Mouse (Mus musculus): ENCODE results near the gene Nup210l.

Nup210l gene

GRCm38 (mm10) chr3:90103938-90104337 is at the start of gene Nup210l:
Nup210l (plus strand) TSS chr3:90104132.
- DNase-seq (ENCODE audit: low spot score in 2 of 2), result no peak

- DNase-seq (ENCODE audit: low spot score in 2 of 2), result no peak
These were observed 42.4 kb upstream of the Nup210l start for GRCm38 (mm10) chr3:90061549-90061948.

- DNase-seq (ENCODE audit: low spot score in 2 of 2), result no peak
These were observed 41.4 kb upstream of the Nup210l start for GRCm38 (mm10) chr3:90062539-90062938.

GRCm38 (mm10) chr3:90064383-90064782 is 39.5 kb upstream of the Nup210l start:
- DNase-seq (ENCODE audit: low spot score in 2 of 2), result no peak

DNA sequence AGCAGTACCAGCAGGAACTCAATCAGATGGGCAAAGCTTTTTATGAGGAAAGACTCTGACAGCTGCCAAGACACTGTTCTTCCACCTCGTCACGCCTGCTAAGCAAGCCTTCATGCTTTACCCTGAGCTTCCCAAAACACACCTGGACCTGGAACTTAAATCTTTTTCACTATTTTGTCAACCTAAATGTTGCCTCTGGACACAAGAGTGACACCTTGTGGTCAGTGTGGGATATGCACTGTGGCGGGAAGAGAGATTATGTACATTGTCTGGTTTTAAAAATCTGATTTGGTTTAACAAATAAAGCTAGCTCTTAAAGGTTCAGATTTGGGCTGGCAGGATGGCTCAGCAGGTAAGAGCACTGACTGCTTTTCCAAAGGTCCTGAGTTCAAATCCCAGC is 38.4 kb upstream of the Nup210l start:
- peak in 1 of 2 experiments; percentile 36 for DNase-seq (ENCODE audit: low spot score in 2 of 2)

DNA sequence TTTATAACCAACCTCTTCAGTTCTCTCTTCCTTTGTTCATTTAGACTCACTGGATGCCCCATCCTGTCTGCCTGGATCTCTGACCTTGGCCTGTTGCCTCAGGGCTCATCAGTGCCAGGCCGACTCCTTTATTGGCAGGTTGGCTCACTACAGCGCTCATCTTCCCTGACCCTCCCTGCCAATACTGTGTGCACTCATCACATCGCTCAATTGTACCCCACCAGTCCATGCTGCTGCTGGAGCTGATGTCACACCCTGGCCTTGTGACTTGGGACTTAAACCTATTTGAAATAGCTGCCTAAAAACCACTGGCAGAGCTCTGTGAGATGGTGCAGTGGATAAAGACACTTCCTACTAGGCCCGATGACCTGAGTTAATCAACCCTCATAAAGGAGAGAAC is 36.1 kb upstream of the Nup210l start:
- DNase-seq (ENCODE audit: low spot score in 2 of 2), result no peak

DNA sequence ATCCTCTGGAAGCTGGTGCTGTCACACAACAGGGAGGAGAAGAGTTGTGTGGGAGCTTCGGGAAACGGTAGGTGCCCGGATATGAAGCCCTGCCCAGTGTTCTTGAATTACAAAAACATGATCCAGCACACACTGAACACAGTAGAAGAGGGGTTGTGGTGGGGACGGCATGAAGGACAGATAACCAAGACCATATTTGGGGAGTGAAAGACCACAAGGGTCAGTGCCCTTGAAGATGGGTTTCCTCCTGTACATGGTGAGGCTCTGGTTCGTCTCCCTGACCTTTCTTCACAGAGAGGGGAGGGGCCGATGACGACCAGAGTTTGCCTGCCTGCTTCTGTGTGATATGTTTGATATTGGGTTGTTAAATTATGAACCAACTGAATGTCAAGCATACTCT is 34.2 kb upstream of the Nup210l start:
- no peak for DNase-seq (ENCODE audit: low spot score in 2 of 2)

- no peak for DNase-seq (ENCODE audit: low spot score in 2 of 2)
These were observed 31.6 kb upstream of the Nup210l start, which contains the start of gene Tpm3 for GRCm38 (mm10) chr3:90072294-90072693. Tpm3 (plus strand) TSS chr3:90072649.

GRCm38 (mm10) chr3:90076921-90077716 is 26.8 kb upstream of the Nup210l start:
- peak; percentile 65 to 86 for DNase-seq (ENCODE audit: low spot score in 2 of 2)

- DNase-seq (ENCODE audit: low spot score in 2 of 2), result no peak
These were observed 25.7 kb upstream of the Nup210l start for GRCm38 (mm10) chr3:90078224-90078623.

- peak; percentile 75 to 86 for DNase-seq (ENCODE audit: low spot score in 2 of 2)
These were observed 24.7 kb upstream of the Nup210l start for GRCm38 (mm10) chr3:90079133-90079762.

DNA sequence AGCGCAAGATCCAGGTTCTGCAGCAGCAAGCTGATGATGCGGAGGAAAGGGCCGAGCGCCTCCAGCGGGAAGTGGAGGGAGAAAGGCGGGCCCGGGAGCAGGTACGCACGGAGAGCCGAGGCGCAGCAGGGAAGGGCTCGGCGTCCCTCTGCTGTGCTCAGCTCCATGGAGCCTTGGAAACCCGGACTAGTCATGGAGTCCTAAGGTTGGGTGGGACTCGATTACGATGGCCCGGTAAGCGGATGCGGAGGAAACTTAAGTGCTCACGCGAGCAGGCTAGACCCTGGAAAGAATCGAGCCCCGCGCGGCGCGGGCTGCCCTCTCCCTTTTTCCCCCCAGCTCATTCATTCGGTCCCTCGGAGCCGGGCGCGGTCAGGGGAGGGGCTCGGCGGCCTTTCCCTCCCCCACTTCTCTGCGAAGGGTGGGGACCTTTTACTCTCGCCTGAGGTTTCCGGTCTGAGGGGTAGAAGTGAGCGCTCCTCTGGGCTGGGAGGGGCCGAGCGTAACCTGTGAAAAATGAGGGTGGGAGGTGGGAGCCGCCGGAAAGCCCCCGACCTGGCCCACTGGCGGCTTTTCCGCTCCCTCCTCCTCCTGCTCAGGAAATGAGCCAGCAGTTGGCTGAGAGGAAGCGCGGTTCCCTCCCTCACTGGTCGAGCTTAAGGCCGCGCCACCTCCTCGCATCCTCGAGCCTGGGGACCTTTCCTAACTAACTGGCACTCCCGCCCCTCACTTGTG is 24.0 kb upstream of the Nup210l start:
- DNase-seq (ENCODE audit: low spot score in 2 of 2), result peak in 1 of 2 experiments; percentile 47

DNA sequence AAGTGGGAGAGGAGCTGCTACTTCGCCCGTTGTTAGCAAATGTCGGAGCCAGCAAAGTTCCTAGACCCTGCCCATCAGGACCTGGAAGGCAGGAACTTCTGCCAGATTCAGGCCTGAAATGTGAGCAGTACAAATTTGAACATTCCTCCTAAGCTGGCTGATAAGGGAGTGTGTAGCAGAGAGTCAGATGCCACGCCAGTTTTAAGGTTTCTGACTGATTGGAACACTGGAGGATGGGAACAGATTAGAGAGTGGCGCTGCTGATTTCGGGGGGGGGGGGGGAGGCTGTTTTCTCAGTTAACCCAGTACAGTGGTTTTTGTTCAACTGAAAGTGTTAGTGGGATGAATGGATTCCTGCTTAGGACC is 23.5 kb upstream of the Nup210l start:
- no peak for DNase-seq (ENCODE audit: low spot score in 2 of 2)

DNA sequence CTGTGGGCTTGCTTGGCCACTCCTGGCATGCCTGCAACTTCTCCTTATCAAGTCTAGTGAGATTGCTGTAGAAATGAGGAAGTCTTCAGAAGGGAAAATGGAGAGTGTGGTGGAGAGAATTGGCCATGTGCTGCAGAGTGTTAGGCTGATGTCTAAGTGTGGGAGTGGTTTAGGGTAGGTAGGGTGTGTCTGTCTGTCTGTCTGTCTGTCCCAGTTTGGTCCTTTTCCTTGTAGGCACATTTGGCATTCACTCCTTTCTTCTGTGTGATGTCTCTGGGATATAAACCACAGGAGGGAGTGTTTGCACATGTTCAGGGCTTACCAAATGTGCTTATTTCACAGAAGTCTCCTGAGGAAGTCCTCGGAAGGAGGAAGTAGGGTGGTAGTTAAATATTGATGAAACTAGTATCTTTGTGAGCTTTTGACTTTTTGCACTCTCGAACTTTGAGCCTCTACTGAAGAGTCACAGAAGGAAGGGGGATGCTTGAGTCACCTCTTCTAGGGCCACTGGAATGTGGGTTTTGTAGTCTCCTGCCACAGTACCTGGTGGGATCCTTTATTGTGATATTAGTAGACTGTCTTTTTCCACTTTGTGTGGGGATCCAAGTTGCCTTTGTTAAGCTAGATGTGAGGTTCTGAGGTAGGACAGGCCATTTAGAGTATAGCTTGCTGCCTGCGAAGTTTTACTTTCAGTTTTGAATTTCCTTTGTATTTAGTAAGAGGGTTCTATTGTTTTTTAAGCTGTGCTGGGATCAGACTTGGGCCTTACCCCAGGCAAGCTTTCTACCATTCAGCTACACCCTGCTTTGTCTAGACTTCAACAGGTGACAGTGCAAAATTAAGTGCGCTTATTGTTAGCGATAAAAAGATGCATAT is 22.3 kb upstream of the Nup210l start:
- no peak for DNase-seq (ENCODE audit: low spot score in 2 of 2)

DNA sequence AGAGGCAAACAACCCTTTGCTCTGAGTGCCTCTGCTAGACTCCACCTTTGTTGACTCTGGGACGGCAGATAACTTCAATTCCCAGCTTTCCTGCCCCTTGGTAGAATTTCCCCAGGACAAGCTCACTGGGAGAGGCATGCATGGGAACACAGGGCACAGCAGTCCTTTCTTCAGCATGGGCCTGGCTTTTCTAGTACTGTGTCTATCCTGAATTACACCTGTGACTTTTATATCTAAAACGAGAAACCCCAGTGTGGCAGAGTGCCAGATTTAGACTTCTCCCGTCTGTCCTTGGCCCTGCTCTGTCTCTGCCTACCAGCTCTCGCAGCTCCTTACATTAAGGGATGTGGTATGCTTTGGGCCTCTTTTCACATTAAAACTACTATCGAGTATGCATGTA is 20.9 kb upstream of the Nup210l start:
- DNase-seq (ENCODE audit: low spot score in 2 of 2), result no peak

DNA sequence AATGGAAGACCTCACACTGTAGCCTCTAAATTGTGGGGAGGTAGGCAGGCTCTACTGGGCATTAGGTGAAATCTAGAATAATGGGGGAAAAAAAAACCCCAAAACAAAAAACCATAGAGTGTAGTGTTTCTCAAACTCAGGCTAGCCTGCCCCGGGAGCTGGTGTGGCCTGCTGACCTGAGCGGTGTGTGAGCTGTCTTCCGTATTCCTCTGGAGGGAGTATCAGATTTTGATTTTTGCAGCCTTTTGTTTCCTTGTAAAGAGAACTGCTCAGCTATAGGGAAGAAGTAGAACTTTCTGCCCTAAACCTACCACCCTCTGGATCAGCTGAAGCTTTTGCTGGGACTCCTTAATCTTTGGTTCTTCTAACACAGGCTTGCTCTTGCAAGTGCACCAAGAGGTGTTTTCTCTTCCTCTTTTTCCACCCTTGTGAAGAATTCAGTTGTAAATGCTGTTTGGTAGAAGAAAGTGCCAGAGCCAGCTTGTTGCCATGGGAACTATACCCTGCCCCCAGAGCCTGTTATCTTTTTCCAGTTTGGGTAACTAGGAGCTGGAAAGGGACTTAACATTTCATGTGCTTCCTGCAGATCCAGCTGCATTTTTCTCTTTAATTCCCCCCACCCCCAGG is 20.1 kb upstream of the Nup210l start:
- DNase-seq (ENCODE audit: low spot score in 2 of 2), result no peak

DNA sequence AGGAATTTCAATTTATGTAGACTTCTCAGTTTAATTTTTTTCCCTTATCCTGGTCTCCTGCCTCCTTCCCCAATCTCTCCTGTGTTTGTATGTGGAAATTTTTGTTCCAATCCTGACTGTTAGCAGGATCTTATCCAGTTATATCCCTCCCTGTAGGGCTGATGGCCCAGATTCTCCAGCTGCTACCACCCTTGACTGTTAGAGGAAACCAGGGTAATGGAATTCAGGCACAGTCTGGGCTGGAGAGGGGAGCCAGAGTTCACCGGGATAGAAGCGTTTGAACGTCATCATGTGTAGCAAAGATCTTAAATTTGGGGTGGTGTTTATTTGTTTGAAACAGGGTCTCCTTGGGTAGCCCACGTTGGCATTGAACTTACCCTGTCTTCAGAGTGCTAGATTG is 19.1 kb upstream of the Nup210l start:
- no peak for DNase-seq (ENCODE audit: low spot score in 2 of 2)

- DNase-seq (ENCODE audit: low spot score in 2 of 2), result no peak
These were observed 18.7 kb upstream of the Nup210l start for GRCm38 (mm10) chr3:90085281-90085680.

DNA sequence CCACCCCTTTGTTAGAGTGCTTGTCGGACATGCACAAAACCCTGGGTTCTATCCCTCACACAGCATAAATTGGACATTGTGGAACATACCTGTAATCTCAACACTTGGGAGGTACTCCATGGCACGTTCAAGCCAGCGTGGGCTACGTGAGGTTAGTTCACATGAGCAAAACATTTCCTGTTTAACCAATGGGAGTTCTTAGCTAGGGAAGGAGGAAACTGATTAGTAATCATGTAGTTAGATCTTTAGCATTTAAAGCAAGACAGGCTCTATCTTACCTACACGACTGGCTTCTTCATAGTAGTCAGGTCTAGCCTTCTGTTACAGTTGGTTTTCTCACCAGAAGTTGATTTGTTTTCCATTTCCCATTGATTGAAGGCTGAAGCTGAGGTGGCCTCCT is 17.9 kb upstream of the Nup210l start:
- DNase-seq (ENCODE audit: low spot score in 2 of 2), result no peak

GRCm38 (mm10) chr3:90088617-90089016 is 15.3 kb upstream of the Nup210l start:
- DNase-seq (ENCODE audit: low spot score in 2 of 2), result no peak

DNA sequence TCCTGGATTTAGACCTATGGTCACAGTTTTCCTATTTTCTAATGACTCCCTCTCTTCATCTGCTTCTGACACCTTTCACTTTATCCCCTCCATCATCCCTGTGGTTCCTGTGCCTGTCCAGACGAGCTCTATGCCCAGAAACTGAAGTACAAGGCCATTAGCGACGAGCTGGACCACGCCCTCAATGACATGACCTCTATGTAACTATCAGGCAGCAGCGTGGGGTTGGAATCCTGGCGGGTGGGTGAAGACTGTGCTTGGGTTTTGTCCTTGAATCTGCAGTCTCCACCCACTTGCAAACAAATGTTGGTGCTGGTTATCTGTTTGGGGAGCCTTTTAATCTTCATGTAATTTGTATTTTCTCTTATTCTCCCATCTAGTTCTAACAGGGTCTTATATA is 13.0 kb upstream of the Nup210l start:
- no peak for DNase-seq (ENCODE audit: low spot score in 2 of 2)

All from cerebellum, postnatal 4 days (tissue).